Comparison of ENCODE assay signal across 16 mouse cellular contexts in genomic region chr15:32082109-32082508, GRCm38 (mm10).
"Had no signal": no experiment of that assay in that cellular context is flagged by ENCODE, and none has a peak within 500 bp of the region (broad histone marks: within the 10 kb centered on the region; RNA-seq: fewer than 3 reads in every experiment).

No protein-coding gene starts in this region.

- H3K4me1 ChIP-seq: limb, embryonic 12.5 days; liver, embryonic 13.5 days; midbrain, embryonic 10.5 days; midbrain, embryonic 15.5 days; neural tube, embryonic 12.5 days; stomach, embryonic 15.5 days had no signal

- H3K9ac ChIP-seq: limb, embryonic 12.5 days; liver, embryonic 13.5 days; midbrain, embryonic 15.5 days; neural tube, embryonic 12.5 days; stomach, embryonic 15.5 days had no signal

- ATAC-seq: midbrain, embryonic 15.5 days had no signal

- H3K27me3 ChIP-seq: limb, embryonic 12.5 days; liver, embryonic 13.5 days; midbrain, embryonic 15.5 days; neural tube, embryonic 12.5 days; stomach, embryonic 15.5 days had no signal

- H3K36me3 ChIP-seq: limb, embryonic 12.5 days; liver, embryonic 13.5 days; midbrain, embryonic 10.5 days; midbrain, embryonic 15.5 days; neural tube, embryonic 12.5 days; stomach, embryonic 15.5 days had no signal

- H3K4me2 ChIP-seq: limb, embryonic 12.5 days; liver, embryonic 13.5 days; midbrain, embryonic 15.5 days; neural tube, embryonic 12.5 days; stomach, embryonic 15.5 days had no signal

- H3K9me3 ChIP-seq: limb, embryonic 12.5 days; liver, embryonic 13.5 days; midbrain, embryonic 10.5 days; midbrain, embryonic 15.5 days; neural tube, embryonic 12.5 days; stomach, embryonic 15.5 days had no signal

- H3K4me3 ChIP-seq: limb, embryonic 12.5 days; liver, embryonic 13.5 days; midbrain, embryonic 10.5 days; midbrain, embryonic 15.5 days; neural tube, embryonic 12.5 days; stomach, embryonic 15.5 days had no signal

- DNase-seq: kidney, adult 9 months; kidney, postnatal 36 days; layer of hippocampus, adult 9-11 months; liver; liver, embryonic 13.5 days; lung, adult 18-20 months; lung, postnatal 10 days; lung, postnatal 4 days; thymus, adult 2 months; thymus, postnatal 4 days had no signal

- H3K27ac ChIP-seq: kidney, postnatal 0 days; limb, embryonic 12.5 days; liver, embryonic 13.5 days; midbrain, embryonic 10.5 days; midbrain, embryonic 15.5 days; neural tube, embryonic 12.5 days; stomach, embryonic 15.5 days had no signal
